Mouse (Mus musculus) kidney, adult 11 months (tissue): ENCODE measurements around the gene Gm11009.
"Not testable (repeated sequence)": the region's sequence is repeated elsewhere in the genome, so short reads cannot be mapped to it uniquely, and the experiment has no call there.

Experiments used
- DNase-seq: peaks from one replicate; pipeline ENCODE4 v3.0.0; 2022

Gm11009 gene

DNA sequence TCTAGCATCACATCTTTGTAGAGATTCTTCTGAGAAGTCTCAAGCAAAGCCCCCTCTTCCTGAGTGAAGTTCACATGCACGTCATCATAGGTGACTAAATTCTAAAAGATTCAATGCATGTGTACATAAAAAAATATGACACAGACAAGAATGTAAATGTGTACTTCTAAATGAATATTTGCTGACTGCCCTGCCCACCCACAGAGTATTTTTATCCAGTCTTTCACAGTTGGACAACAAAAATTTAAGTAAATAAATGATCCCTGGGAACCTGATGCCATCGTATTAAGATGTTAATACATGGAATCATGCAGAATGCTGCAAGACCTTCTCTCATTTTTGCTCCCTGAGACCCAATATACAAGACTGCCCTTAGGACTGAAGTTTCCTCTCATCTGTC, at the start of gene Gm11009:
Gm11009 (minus strand) TSS at position 101 of the 400 bp plus-strand sequence.
- not testable (repeated sequence) for DNase-seq
